8 mouse cellular contexts compared by ENCODE assay signal in the genomic region with DNA sequence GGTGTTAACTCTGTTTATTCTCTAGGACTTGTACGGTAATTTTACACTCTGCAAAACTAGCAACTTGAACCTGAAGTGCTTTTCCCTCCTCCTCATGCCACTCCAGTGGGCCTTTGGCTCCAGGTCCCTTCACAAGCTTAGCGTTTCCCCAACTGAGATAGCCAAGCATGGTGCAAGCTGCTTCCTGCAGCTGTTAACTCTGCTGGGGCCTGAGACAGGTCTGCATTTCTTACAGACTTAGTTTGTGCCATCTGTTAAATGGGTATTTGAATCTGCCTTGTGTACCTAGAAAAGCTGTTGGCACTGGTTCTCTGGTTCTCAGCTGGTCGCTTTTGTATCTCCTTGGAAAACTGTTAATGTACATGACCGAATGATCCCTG.
DNase-seq lines count a peak whose midpoint lies in the region; ATAC-seq and TF ChIP-seq lines count a peak whose summit lies in the region.

No protein-coding gene starts in this region.

- H3K36me3 ChIP-seq in forebrain, embryonic 10.5 days (replicated peaks), result no peaks in the 10 kb centered on the region
- no peaks in the 10 kb centered on the region for H3K36me3 ChIP-seq in liver, embryonic 11.5 days (ENCODE audit: control insufficient read depth, insufficient read depth, low read length)

- peaks cover 43% of the 10 kb centered on the region for H3K27me3 ChIP-seq in forebrain, embryonic 10.5 days (ENCODE audit: poor library complexity, severe bottlenecking)
- no peaks in the 10 kb centered on the region for H3K27me3 ChIP-seq in liver, embryonic 11.5 days (replicated peaks; ENCODE audit: control insufficient read depth, insufficient read depth, low read length)

- WGBS in forebrain, embryonic 10.5 days, result 74% methylated on average over 4 of the region's 4 CpGs
- WGBS in liver, embryonic 11.5 days, result 55% methylated on average over 4 of the region's 4 CpGs
- 54% methylated on average over 4 of the region's 4 CpGs for WGBS in olfactory bulb, adult 2 months

- no peak for TF ChIP-seq CTCF in left cerebral cortex, adult 2 months (IDR thresholded peaks at IDR 0.05)
- no peak for TF ChIP-seq CTCF in olfactory bulb, adult 2 months (IDR thresholded peaks at IDR 0.05; ENCODE audit: insufficient read depth, low read depth, low read length)

- no peak for TF ChIP-seq POLR2A in olfactory bulb, adult 2 months (IDR thresholded peaks at IDR 0.05; ENCODE audit: insufficient read depth, low read depth, low read length)

- DNase-seq in left cerebral cortex, adult 2 months (ENCODE audit: extremely low spot score in 1 of 2, low spot score in 2 of 2), result no peak
- no peak for DNase-seq in left cerebral cortex, postnatal 25 days (ENCODE audit: low spot score in 2 of 2)
- no peak for DNase-seq in forebrain, embryonic 10.5 days (ENCODE audit: extremely low spot score, low spot score)
- no peak for DNase-seq in liver, embryonic 11.5 days (ENCODE audit: low spot score)
- no peak for DNase-seq in retina, embryonic 14.5 days (ENCODE audit: low spot score)
- no peak for DNase-seq in spleen, postnatal 14 days (ENCODE audit: low spot score in 2 of 2)

- no peak for ATAC-seq in liver, embryonic 11.5 days (replicated peaks; ENCODE audit: low FRiP score)
- ATAC-seq in inflammation-experienced regulatory T-cells, adult 6 months, result no peak

- H3K9ac ChIP-seq in liver, embryonic 11.5 days (ENCODE audit: low read depth, low read length), result 0 out of 2 replicates have a peak overlapping the region, but pooled peaks have one; percentile 31

- H3K4me1 ChIP-seq in forebrain, embryonic 10.5 days, result peaks cover 54% of the 10 kb centered on the region
- peaks cover 23% of the 10 kb centered on the region for H3K4me1 ChIP-seq in liver, embryonic 11.5 days (replicated peaks; ENCODE audit: control insufficient read depth, insufficient read depth, low read length)
- peaks cover 25% of the 10 kb centered on the region for H3K4me1 ChIP-seq in olfactory bulb, adult 2 months (ENCODE audit: control insufficient read depth, insufficient read depth, low read length)

- H3K9me3 ChIP-seq in forebrain, embryonic 10.5 days, result no peaks in the 10 kb centered on the region
- no peaks in the 10 kb centered on the region for H3K9me3 ChIP-seq in liver, embryonic 11.5 days (ENCODE audit: control insufficient read depth, low read length)

- H3K4me2 ChIP-seq in liver, embryonic 11.5 days, result peak overlapping the region; percentile 70

- H3K4me3 ChIP-seq in left cerebral cortex, adult 2 months, result peak overlapping the region; percentile 43
- peak overlapping the region; percentile 55 for H3K4me3 ChIP-seq in forebrain, embryonic 10.5 days
- H3K4me3 ChIP-seq in liver, embryonic 11.5 days (ENCODE audit: low read depth, low read length), result peak overlapping the region; percentile 39
- no peak overlapping the region for H3K4me3 ChIP-seq in olfactory bulb, adult 2 months (ENCODE audit: insufficient read depth, low read depth, low read length)

- peak overlapping the region; percentile 98 for H3K27ac ChIP-seq in left cerebral cortex, adult 2 months
- no peak overlapping the region for H3K27ac ChIP-seq in forebrain, embryonic 10.5 days
- H3K27ac ChIP-seq in liver, embryonic 11.5 days (ENCODE audit: low read depth, low read length), result no peak overlapping the region
- H3K27ac ChIP-seq in olfactory bulb, adult 2 months (ENCODE audit: insufficient read depth, low read depth, low read length), result peak overlapping the region; percentile 93

- intact Hi-C loops in left cerebral cortex, adult 2 months (cut with DNase I), result loop anchor here (2.0 kb wide), 1 partner anchor 47 kb away; no protein-coding TSS in a partner anchor
- intact Hi-C loops in left cerebral cortex, postnatal 25 days (cut with DNase I), result loop anchor here (2.0 to 5.0 kb wide), 3 partner anchors 45 to 245 kb away; no protein-coding TSS in a partner anchor

Comparison
In these comparisons a context has a peak if more than half of its experiments do, and no peak if none do; other contexts are left out.
1. H3K27ac ChIP-seq: peak in left cerebral cortex, adult 2 months (single experiment) and olfactory bulb, adult 2 months (single experiment); none in forebrain, embryonic 10.5 days (single experiment) and liver, embryonic 11.5 days (single experiment).